Mouse (Mus musculus) cerebellum, adult 2 months (tissue): Measurements from ENCODE around the gene Meis1.

Experiments used
- CTCF ChIP-seq: fragments of 200-500 bp; IDR thresholded peaks from 2 replicates; pipeline ENCODE4 v1.5.1; 2011; ENCODE audit warnings: low read depth, mild to moderate bottlenecking, control low read depth, low read length, moderate library complexity, borderline replicate concordance; ENCODE audit not compliant: insufficient read depth
- POLR2A ChIP-seq: fragments of 200-500 bp; IDR thresholded peaks from 2 replicates; pipeline ENCODE4 v1.6.1; 2011; ENCODE audit warnings: low read length, control low read depth, borderline replicate concordance; ENCODE audit not compliant: insufficient read depth

GRCm38 (mm10) chr11:18955969-18956368 lies 62.8 kb downstream of the Meis1 start:
- TF ChIP-seq CTCF: no peak
- TF ChIP-seq POLR2A: no peak
